Mouse (Mus musculus) ES-E14 (cell line): ENCODE data around the gene Dnmt3a.

ENCODE experiments used
- CHD2 ChIP-seq: IDR thresholded peaks from 2 replicates; pipeline ENCODE4 v1.6.1; 2014; ENCODE audit warnings: mild to moderate bottlenecking, low read depth, low read length, inconsistent platforms
- HCFC1 ChIP-seq: IDR thresholded peaks from 2 replicates; pipeline ENCODE4 v1.6.1; 2012; ENCODE audit warnings: low read length, inconsistent platforms, borderline replicate concordance; ENCODE audit not compliant: insufficient read depth
- MAFK ChIP-seq: IDR thresholded peaks from 2 replicates; pipeline ENCODE4 v1.6.1; 2014; ENCODE audit warnings: mild to moderate bottlenecking, low read depth, low read length, inconsistent platforms; ENCODE audit not compliant: insufficient read depth
- ZC3H11A ChIP-seq: IDR thresholded peaks from 2 replicates; pipeline ENCODE4 v1.6.1; 2012; ENCODE audit warnings: low read depth, mild to moderate bottlenecking, inconsistent platforms, low read length, borderline replicate concordance
- ZNF384 ChIP-seq: IDR thresholded peaks from 2 replicates; pipeline ENCODE4 v1.6.1; 2012; ENCODE audit warnings: low read depth, low read length, inconsistent platforms

DNA sequence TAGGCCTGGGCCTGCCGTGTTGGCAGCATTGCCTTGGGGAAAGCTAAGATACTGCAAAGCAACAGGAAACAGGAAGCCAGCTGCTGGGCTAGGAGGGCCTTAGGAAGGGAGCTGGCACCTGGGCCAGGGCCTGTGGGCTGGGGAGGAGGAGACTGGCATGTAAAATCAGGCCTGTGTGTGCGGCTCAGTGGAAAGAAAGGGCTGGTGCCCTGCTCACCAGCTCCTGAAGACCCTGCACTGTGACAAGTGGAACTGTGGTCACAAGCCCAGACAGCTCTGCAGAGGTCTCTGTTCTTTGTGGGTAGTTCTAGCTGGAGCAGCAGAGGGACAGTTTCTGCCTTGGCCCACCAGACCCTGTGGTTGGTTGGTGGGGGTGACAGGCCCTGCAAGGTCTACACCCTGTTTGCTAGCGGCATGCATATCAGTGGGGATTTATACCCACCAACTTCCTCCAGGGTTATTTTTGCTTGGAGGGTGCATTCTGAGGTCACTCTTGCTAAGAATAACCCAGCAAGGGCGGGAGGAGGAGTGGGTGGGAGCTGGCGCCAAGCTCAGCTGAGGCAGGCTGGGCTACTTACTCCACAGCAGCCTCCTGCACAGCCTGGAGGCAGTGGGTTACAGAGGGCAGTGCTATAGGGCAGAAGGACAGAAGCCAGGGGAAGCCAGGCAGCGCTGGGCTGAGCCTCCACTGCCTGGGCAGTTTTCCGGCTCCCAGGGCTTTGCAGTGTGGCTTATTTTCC is 50.1 kb downstream of the Dnmt3a start:
- no peak for TF ChIP-seq ZNF384
- TF ChIP-seq MAFK, result no peak
- no peak for TF ChIP-seq CHD2
- TF ChIP-seq HCFC1, result no peak
- no peak for TF ChIP-seq ZC3H11A
